Comparison of ENCODE assay signal across 21 mouse cellular contexts in the genomic region with DNA sequence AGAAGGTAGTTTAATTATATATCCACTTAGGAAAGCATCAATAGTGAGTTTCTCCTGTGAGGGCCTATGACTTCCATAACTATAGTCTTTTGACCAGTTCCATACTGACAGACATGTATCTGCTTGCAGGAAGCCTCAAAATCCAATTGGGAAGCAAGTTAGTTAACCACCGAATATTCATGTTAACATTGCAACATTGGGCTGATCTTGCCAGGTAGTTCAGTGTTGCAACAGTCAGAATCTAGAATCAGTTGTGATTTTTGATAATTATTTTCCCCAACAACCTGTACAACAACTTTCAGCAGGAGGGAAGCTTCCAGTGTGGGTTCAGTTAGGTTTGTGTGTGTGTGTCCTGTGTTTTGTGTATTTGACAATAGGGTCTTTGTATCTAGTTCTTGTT.
DNase-seq lines count a peak whose midpoint lies in the region; ATAC-seq and TF ChIP-seq lines count a peak whose summit lies in the region.
"Had no signal": no experiment of that assay in that cellular context is flagged by ENCODE, and none has a peak within 500 bp of the region (broad histone marks: within the 10 kb centered on the region; RNA-seq: fewer than 3 reads in every experiment).

No protein-coding gene starts in this region.

- H3K4me1 ChIP-seq in liver, adult 2 months (ENCODE audit: control insufficient read depth, insufficient read depth, low read length), result peaks cover 2% of the 10 kb centered on the region; the same call in 1 of the 2 replicates
- no peaks in the 10 kb centered on the region for H3K4me1 ChIP-seq in liver, postnatal 0 days (ENCODE audit: insufficient read depth)

- no peak for ATAC-seq in liver, postnatal 0 days
- ATAC-seq: activated CD4-positive, CD25-positive, alpha-beta regulatory T cell, adult 4 months; CD4-positive, CD25-positive, alpha-beta regulatory T cell, adult 4 months; Patski had no signal

- no peak overlapping the region for H3K27ac ChIP-seq in liver, adult 2 months (replicated peaks; ENCODE audit: insufficient read depth, low read depth, low read length)
- no peak overlapping the region for H3K27ac ChIP-seq in liver, postnatal 0 days (ENCODE audit: low read depth)

- WGBS in liver, adult 2 months, result 28% methylated on average over 1 of the region's 1 CpGs
- WGBS in liver, postnatal 0 days (ENCODE audit: insufficient replicate concordance), result 78% methylated on average over 1 of the region's 1 CpGs

- peaks cover 3% of the 10 kb centered on the region; the same call in 1 of the 2 replicates for H3K9me3 ChIP-seq in liver, postnatal 0 days (ENCODE audit: low read length)

- H3K4me2 ChIP-seq in liver, postnatal 0 days (ENCODE audit: low read depth, low read length), result no peak overlapping the region

- no peaks in the 10 kb centered on the region for H3K36me3 ChIP-seq in liver, adult 2 months (ENCODE audit: control insufficient read depth, insufficient read depth, low read length)
- H3K36me3 ChIP-seq in liver, postnatal 0 days (replicated peaks; ENCODE audit: insufficient read depth, low read length), result no peaks in the 10 kb centered on the region
- H3K36me3 ChIP-seq: G1E had no signal

- H3K79me2 ChIP-seq in liver, adult 2 months (ENCODE audit: control insufficient read depth, insufficient read depth, low read length), result no peaks in the 10 kb centered on the region

- H3K4me3 ChIP-seq in liver, adult 2 months (ENCODE audit: insufficient read depth, low read depth, low read length), result no peak overlapping the region
- no peak overlapping the region for H3K4me3 ChIP-seq in liver, postnatal 0 days (ENCODE audit: low read depth, low read length)

- no peak for TF ChIP-seq POLR2A in liver, adult 2 months (IDR thresholded peaks at IDR 0.05; ENCODE audit: extremely low read depth, insufficient read depth, low read length)

- H3K9ac ChIP-seq in liver, adult 2 months (ENCODE audit: low read depth, low read length), result no peak overlapping the region
- no peak overlapping the region for H3K9ac ChIP-seq in liver, postnatal 0 days (replicated peaks)

- no peak for TF ChIP-seq EP300 in liver, postnatal 0 days (IDR thresholded peaks at IDR 0.05; ENCODE audit: low read depth)

- no peaks in the 10 kb centered on the region for H3K27me3 ChIP-seq in liver, adult 2 months (ENCODE audit: control insufficient read depth, insufficient read depth, low read length)
- no peaks in the 10 kb centered on the region for H3K27me3 ChIP-seq in liver, postnatal 0 days (ENCODE audit: insufficient read depth, low read length)
- H3K27me3 ChIP-seq: CH12.LX, Patski had no signal

- TF ChIP-seq CTCF in liver, adult 2 months (IDR thresholded peaks at IDR 0.05; ENCODE audit: low read depth, low read length), result no peak
- no peak for TF ChIP-seq CTCF in liver, postnatal 0 days (IDR thresholded peaks at IDR 0.05; ENCODE audit: low read depth)

- DNase-seq in liver, adult 2 months (ENCODE audit: extremely low read depth, low read depth, low spot score), result peak; percentile 76
- DNase-seq in liver, postnatal 0 days, result no peak
- DNase-seq in fat pad, adult 2 months (ENCODE audit: extremely low read depth, low read depth, low spot score), result peak; percentile 45
- peak; percentile 69 for DNase-seq in gonadal fat pad, adult 2 months (ENCODE audit: low read depth)
- DNase-seq in retina, postnatal 1 day, result no peak
- DNase-seq in ovary, adult 18-20 months (ENCODE audit: low spot score), result no peak
- DNase-seq: adrenal gland, adult 2 months; adrenal gland, adult 8-10 months; adrenal gland, postnatal 10 days; adrenal gland, postnatal 14 days; adrenal gland, postnatal 25 days; adrenal gland, postnatal 36 days; B cell, adult 2 months; cerebellum, adult 11 months; cerebellum, adult 11-12 months; cerebellum, adult 18-20 months had no signal

Comparison
In these comparisons a context has a peak if more than half of its experiments do, and no peak if none do; other contexts are left out.
1. DNase-seq: peak in liver, adult 2 months (single experiment), fat pad, adult 2 months (single experiment) and gonadal fat pad, adult 2 months (single experiment); none in liver, postnatal 0 days (single experiment), retina, postnatal 1 day (single experiment) and ovary, adult 18-20 months (single experiment).